Mouse (Mus musculus): ENCODE data around the gene Nup88. TPM values are rescaled to one million over a fixed set of nuclear protein-coding genes. Genes with fewer than 3 reads are reported as not detected.

Gene Nup88
- polyA plus RNA-seq, 1 experiment from 2014 or later = 124 TPM

- peaks cover 14% of the 10 kb centered on the region for H3K4me1 ChIP-seq (replicated peaks)
- H3K4me2 ChIP-seq = peak within 1 kb of the TSS; percentile 86
- H3K36me3 ChIP-seq = peaks cover 68% of the 10 kb centered on the region
- peak within 1 kb of the TSS; percentile 87 for H3K4me3 ChIP-seq
- no peaks in the 10 kb centered on the region for H3K9me3 ChIP-seq
- H3K27me3 ChIP-seq = no peaks in the 10 kb centered on the region
- H3K9ac ChIP-seq = peak within 1 kb of the TSS; percentile 85
- peak within 1 kb of the TSS; percentile 64 for H3K27ac ChIP-seq (replicated peaks)
- WGBS = under 1% methylated on average over 64 of the region's 64 CpGs
- peak; percentile 95 for ATAC-seq (ENCODE audit: low read depth)
Measured at GRCm38 (mm10) chr11:70982557-70983228, 12.9 kb upstream of the Nup88 start, which contains the start of gene C1qbp. C1qbp (minus strand) TSS chr11:70983026.

GRCm38 (mm10) chr11:70982030-70982429 is 12.3 kb upstream of the Nup88 start:
- H3K9ac ChIP-seq = peak overlapping the region; percentile 85
- no peak overlapping the region for H3K27ac ChIP-seq (replicated peaks)
- H3K4me2 ChIP-seq = peak overlapping the region; percentile 86
- H3K27me3 ChIP-seq = no peaks in the 10 kb centered on the region
- H3K4me3 ChIP-seq = peak overlapping the region; percentile 87
- WGBS = 8% methylated on average over 12 of the region's 12 CpGs
- peaks cover 68% of the 10 kb centered on the region for H3K36me3 ChIP-seq
- H3K4me1 ChIP-seq (replicated peaks) = peaks cover 14% of the 10 kb centered on the region
- H3K9me3 ChIP-seq = no peaks in the 10 kb centered on the region
- no peak for ATAC-seq (ENCODE audit: low read depth)

GRCm38 (mm10) chr11:70980751-70981510 is 11.2 kb upstream of the Nup88 start:
- Histone ChIP-seq H3K9ac (0 out of 2 replicates have a peak overlapping the region, but pooled peaks have one; percentile 85), H3K27me3 (no peaks in the 10 kb centered on the region), H3K4me1 (replicated peaks) (peaks cover 14% of the 10 kb centered on the region), H3K36me3 (peaks cover 68% of the 10 kb centered on the region), H3K4me3 (0 out of 2 replicates have a peak overlapping the region, but pooled peaks have one; percentile 87), H3K27ac (replicated peaks) (no peak overlapping the region), H3K9me3 (no peaks in the 10 kb centered on the region), H3K4me2 (0 out of 2 replicates have a peak overlapping the region, but pooled peaks have one; percentile 16)
- no peak for ATAC-seq (ENCODE audit: low read depth)
- 96% methylated on average over 14 of the region's 14 CpGs for WGBS

- no peak overlapping the region for H3K27ac ChIP-seq (replicated peaks)
- no peaks in the 10 kb centered on the region for H3K27me3 ChIP-seq
- H3K4me2 ChIP-seq = no peak overlapping the region
- 85% methylated on average over 6 of the region's 6 CpGs for WGBS
- no peak overlapping the region for H3K4me3 ChIP-seq
- no peaks in the 10 kb centered on the region for H3K9me3 ChIP-seq
- peaks cover 14% of the 10 kb centered on the region for H3K4me1 ChIP-seq (replicated peaks)
- H3K9ac ChIP-seq = no peak overlapping the region
- no peak for ATAC-seq (ENCODE audit: low read depth)
- H3K36me3 ChIP-seq = peaks cover 68% of the 10 kb centered on the region
Measured at GRCm38 (mm10) chr11:70980232-70980631, 10.5 kb upstream of the Nup88 start.

- peaks cover 84% of the 10 kb centered on the region for H3K36me3 ChIP-seq
- WGBS = 87% methylated on average over 6 of the region's 6 CpGs
- no peak for ATAC-seq (ENCODE audit: low read depth)
Measured at GRCm38 (mm10) chr11:70977293-70977692, 7.5 kb upstream of the Nup88 start.

GRCm38 (mm10) chr11:70975193-70975592 is 5.4 kb upstream of the Nup88 start:
- H3K4me3 ChIP-seq = no peak overlapping the region
- no peak for ATAC-seq (ENCODE audit: low read depth)
- no peak overlapping the region for H3K4me2 ChIP-seq
- no peak overlapping the region for H3K9ac ChIP-seq
- H3K36me3 ChIP-seq = peaks cover 73% of the 10 kb centered on the region
- H3K27me3 ChIP-seq = no peaks in the 10 kb centered on the region
- H3K4me1 ChIP-seq (replicated peaks) = peaks cover 7% of the 10 kb centered on the region
- no peaks in the 10 kb centered on the region for H3K9me3 ChIP-seq
- H3K27ac ChIP-seq (replicated peaks) = no peak overlapping the region
- WGBS = 87% methylated on average over 2 of the region's 2 CpGs

More at GRCm38 (mm10) chr11:70977293-70977692, 7.5 kb upstream of the Nup88 start:
- no peaks in the 10 kb centered on the region for H3K9me3 ChIP-seq
- H3K4me3 ChIP-seq = no peak overlapping the region
- H3K4me2 ChIP-seq = no peak overlapping the region
- no peak overlapping the region for H3K9ac ChIP-seq
- no peaks in the 10 kb centered on the region for H3K27me3 ChIP-seq
- no peak overlapping the region for H3K27ac ChIP-seq (replicated peaks)
- peaks cover 14% of the 10 kb centered on the region for H3K4me1 ChIP-seq (replicated peaks)

GRCm38 (mm10) chr11:70973947-70974346 is 4.2 kb upstream of the Nup88 start:
- H3K9ac ChIP-seq = no peak overlapping the region
- H3K4me1 ChIP-seq (replicated peaks) = peaks cover 10% of the 10 kb centered on the region
- H3K4me3 ChIP-seq = no peak overlapping the region
- no peaks in the 10 kb centered on the region for H3K9me3 ChIP-seq
- ATAC-seq (ENCODE audit: low read depth) = no peak
- no peaks in the 10 kb centered on the region for H3K27me3 ChIP-seq
- H3K4me2 ChIP-seq = no peak overlapping the region
- WGBS = 74% methylated on average over 4 of the region's 4 CpGs
- H3K27ac ChIP-seq (replicated peaks) = no peak overlapping the region
- peaks cover 61% of the 10 kb centered on the region for H3K36me3 ChIP-seq

GRCm38 (mm10) chr11:70972586-70972985 is 2.8 kb upstream of the Nup88 start:
- H3K27me3 ChIP-seq = no peaks in the 10 kb centered on the region
- H3K4me2 ChIP-seq = no peak overlapping the region
- H3K9ac ChIP-seq = no peak overlapping the region
- H3K27ac ChIP-seq (replicated peaks) = no peak overlapping the region
- no peak for ATAC-seq (ENCODE audit: low read depth)
- H3K4me3 ChIP-seq = no peak overlapping the region
- peaks cover 23% of the 10 kb centered on the region for H3K4me1 ChIP-seq (replicated peaks)
- WGBS = 72% methylated on average over 1 of the region's 1 CpGs
- no peaks in the 10 kb centered on the region for H3K9me3 ChIP-seq
- peaks cover 47% of the 10 kb centered on the region for H3K36me3 ChIP-seq

GRCm38 (mm10) chr11:70970560-70971540 is 1.1 kb upstream of the Nup88 start:
- H3K36me3 ChIP-seq = peaks cover 38% of the 10 kb centered on the region
- no peaks in the 10 kb centered on the region for H3K9me3 ChIP-seq
- H3K9ac ChIP-seq = peak overlapping the region; percentile 78
- H3K27ac ChIP-seq (replicated peaks) = peak overlapping the region; percentile 90
- no peak; the same call in 1 of the 2 replicates for ATAC-seq (ENCODE audit: low read depth)
- H3K27me3 ChIP-seq = no peaks in the 10 kb centered on the region
- peaks cover 26% of the 10 kb centered on the region for H3K4me1 ChIP-seq (replicated peaks)
- WGBS = 18% methylated on average over 24 of the region's 24 CpGs
- peak overlapping the region; percentile 94 for H3K4me3 ChIP-seq
- peak overlapping the region; percentile 75 for H3K4me2 ChIP-seq

- WGBS = under 1% methylated on average over 25 of the region's 25 CpGs
- peaks cover 38% of the 10 kb centered on the region for H3K36me3 ChIP-seq
Measured at GRCm38 (mm10) chr11:70969271-70969794, 440 bp downstream of the Nup88 start.

GRCm38 (mm10) chr11:70964222-70964907 is 5.4 kb downstream of the Nup88 start:
- no peak overlapping the region for H3K27ac ChIP-seq (replicated peaks)
- ATAC-seq (ENCODE audit: low read depth) = no peak
- H3K9me3 ChIP-seq = no peaks in the 10 kb centered on the region
- H3K36me3 ChIP-seq = peaks cover 72% of the 10 kb centered on the region
- no peak overlapping the region for H3K9ac ChIP-seq
- peaks cover 19% of the 10 kb centered on the region for H3K4me1 ChIP-seq (replicated peaks)
- H3K4me2 ChIP-seq = no peak overlapping the region
- 74% methylated on average over 4 of the region's 4 CpGs for WGBS
- H3K27me3 ChIP-seq = no peaks in the 10 kb centered on the region
- H3K4me3 ChIP-seq = no peak overlapping the region

More at GRCm38 (mm10) chr11:70969271-70969794, 440 bp downstream of the Nup88 start:
- H3K4me3 ChIP-seq = peak overlapping the region; percentile 94
- H3K9ac ChIP-seq = peak overlapping the region; percentile 95
- H3K4me1 ChIP-seq (replicated peaks) = peaks cover 26% of the 10 kb centered on the region
- H3K27ac ChIP-seq (replicated peaks) = peak overlapping the region; percentile 92
- H3K27me3 ChIP-seq = no peaks in the 10 kb centered on the region
- peak; percentile 30 for ATAC-seq (ENCODE audit: low read depth)
- H3K4me2 ChIP-seq = peak overlapping the region; percentile 87
- H3K9me3 ChIP-seq = no peaks in the 10 kb centered on the region

Data from neural tube, embryonic 13.5 days (tissue).